Mouse (Mus musculus): ENCODE measurements around the gene Rnf123.

DNA sequence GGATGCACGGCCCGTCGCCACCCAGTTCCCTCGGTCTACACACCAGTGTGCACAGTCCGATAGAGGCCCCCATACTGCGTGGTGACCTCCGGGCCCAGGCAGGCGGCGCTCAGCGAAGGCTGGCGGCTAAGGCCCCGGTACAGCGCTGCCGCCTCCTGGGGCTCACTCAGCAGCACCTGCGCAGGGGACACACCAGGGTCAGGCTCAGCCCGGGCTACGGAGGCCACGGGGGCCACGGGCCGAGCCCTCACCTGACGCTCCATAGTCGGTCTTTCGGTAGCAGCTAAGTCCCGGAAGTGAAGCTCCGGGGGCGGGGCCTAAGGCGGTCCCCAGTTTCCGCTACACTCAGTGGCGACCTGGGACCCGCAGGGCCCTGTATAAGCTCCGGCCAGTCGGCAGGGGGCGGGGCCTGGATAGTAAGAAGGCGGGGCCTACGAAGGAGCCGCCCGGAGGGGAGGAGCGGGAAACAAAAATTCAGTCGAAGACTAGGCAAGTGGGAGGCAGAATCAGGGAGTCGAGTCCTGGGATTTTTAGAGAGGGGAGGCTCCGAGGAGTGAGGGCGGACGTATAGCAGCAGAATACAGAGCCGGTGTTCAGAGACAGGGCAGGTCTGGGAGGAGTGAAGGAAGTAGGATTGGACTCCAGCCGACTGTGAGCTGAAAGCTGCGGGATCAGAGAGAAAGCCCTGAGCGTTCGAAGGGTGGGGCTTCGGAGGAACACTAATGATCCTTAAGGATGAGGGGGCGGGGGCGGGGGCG, 11.2 kb upstream of the Rnf123 start, which contains the start of gene Apeh:
- TF ChIP-seq POLR2A (IDR thresholded peaks at IDR 0.05; ENCODE audit: borderline replicate concordance, extremely low read depth, low read depth, low read length) (peak; percentile 34; the same call in 1 of the 2 replicates), CTCF (IDR thresholded peaks at IDR 0.05; ENCODE audit: insufficient read depth, low read length) (no peak)
